Mouse (Mus musculus) gastrocnemius, adult 8-10 months (tissue): Measurements from ENCODE around the gene Prpf31. TPM values are rescaled to one million over a fixed set of nuclear protein-coding genes. Genes with fewer than 3 reads are reported as not detected.

Source experiments
- DNase-seq, 2 experiments: peaks; one replicate each; pipeline ENCODE4 v3.0.0; 2022; ENCODE audit warnings: low spot score in 2 of 2
- microRNA-seq: library from miRNA; unstranded; fragments of <30 nt; microRNA quantifications from one replicate; pipeline ENCODE4 v1.2.0, GENCODE M21; 2022
- total RNA-seq, 4 experiments: library from RNA; stranded (reverse); gene quantifications; 2 replicates each; pipeline ENCODE4 v1.2.4; 2022

Prpf31 gene
- total RNA-seq, 4 experiments from 2014 or later: 17.5 to 24.7 (median 20.8) TPM

- DNase-seq: no peak
These were observed 54.2 kb downstream of the Prpf31 start for GRCm38 (mm10) chr7:3683908-3684550.

DNA sequence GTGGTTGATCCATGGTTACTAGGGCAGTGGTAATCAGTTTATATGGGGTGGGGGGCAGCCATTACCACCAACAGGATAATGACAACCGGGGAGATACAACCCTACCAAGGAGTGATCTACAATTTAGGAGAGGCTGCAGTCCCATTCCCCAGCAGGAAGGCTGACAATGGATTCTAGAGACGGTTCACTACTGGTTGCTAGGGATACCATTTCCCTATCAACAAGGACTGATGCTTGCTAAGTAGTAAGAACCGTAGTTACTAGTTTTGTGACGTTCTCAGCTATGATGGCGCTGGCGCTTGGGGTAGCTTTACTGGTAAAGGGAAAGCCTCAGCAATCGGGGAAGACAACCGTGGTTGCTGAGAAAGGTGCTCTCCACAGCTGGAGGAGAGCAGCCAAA is 54.9 kb downstream of the Prpf31 start:
- DNase-seq: no peak

DNA sequence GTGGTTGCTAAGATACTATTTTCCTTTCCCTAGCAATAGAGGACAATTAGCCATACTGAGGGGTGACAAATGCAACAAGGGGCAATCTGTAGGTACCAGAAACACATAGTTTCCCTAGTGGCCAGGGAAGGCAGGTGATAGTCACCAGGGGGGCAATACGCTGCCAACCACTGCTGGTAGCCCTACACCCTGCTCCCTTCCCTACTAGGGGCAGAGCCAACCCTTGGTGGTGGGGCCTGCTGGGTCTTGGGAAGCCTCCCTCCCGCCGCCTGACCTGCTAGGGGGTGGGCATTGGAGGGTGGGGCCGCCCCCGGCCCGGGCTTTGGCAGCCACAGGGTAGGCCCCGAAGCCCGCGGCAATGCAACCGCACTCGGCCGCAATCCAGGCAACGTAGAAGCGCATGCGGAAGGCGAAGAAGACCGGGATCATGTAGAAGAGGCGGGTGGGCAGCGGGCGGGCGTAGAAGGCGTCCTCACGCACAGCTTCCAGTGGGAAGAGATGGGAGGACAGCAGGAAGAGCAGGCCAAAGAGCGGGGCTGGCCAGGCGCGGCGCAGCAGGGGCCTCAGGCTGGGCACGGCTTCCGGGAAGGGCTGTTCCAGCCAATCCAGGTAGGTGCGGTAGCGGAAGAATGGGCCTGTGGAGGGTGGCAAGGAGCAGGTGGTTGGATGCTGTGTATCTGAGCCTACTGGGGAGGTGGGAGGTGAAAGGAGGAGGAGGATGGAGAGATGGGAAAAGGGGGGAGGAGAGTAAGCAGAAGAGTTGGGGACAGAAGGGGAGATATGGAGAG is 55.8 kb downstream of the Prpf31 start:
- DNase-seq: no peak

DNA sequence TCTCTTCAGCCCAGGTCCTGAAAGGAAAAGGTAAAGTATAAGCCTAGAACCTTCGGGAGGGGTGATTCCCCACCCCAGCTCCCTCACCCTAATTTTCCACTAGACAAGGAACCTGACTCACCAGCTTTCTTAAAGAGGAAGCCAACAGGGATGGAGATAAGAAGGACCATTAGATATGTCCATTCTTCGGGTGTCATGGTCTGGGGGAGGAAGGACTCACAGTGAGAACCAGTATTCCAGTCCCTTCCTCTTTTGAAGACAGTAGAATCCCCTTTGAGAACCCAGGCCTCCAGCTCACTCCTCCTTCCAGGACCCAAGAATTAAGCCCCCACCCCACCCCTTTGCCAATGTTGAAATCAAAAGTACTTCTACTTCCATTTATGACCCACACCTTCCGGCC is 62.1 kb downstream of the Prpf31 start:
- no peak for DNase-seq

Small RNA genes within 50 kb of the gene (microRNA-seq; reads per million reads assigned to microRNA genes)
- not detected for gene Gm25100
- not detected for gene Mir3572

Other genes starting within 250 kb of the Prpf31 start
- not detected for gene Cacng8, start 239.3 kb upstream of the Prpf31 start, total RNA-seq
- gene Cacng6, start 205.8 kb upstream of the Prpf31 start, total RNA-seq: 100 to 1,000 TPM; 113 to 158 (median 136) TPM
- not detected for gene Tarm1, start 127.4 kb upstream of the Prpf31 start, total RNA-seq
- gene Oscar, start 13.8 kb upstream of the Prpf31 start, total RNA-seq: not detected
- gene Ndufa3, start 12.6 kb upstream of the Prpf31 start, total RNA-seq: 1,000 to 10,000 TPM; 1,040 to 1,135 (median 1,076) TPM
- gene Tfpt, start 56 bp upstream of the Prpf31 start, total RNA-seq: 10 to 100 TPM; 10.9 to 13.9 (median 13.3) TPM
- 10 to 100 TPM; 13.2 to 17.7 (median 14.8) TPM for gene Cnot3, start 15.3 kb downstream of the Prpf31 start, total RNA-seq
- 1 to 10 TPM; 2.8 to 4.8 (median 3.7) TPM for gene Leng1, start 35.9 kb downstream of the Prpf31 start, total RNA-seq
- gene Tmc4, start 47.6 kb downstream of the Prpf31 start, total RNA-seq: under 1 TPM in 3 of 4 experiments, not detected in 1; 0.27 to 0.97 (median 0.40) TPM
- gene Tsen34, start 62.9 kb downstream of the Prpf31 start, total RNA-seq: 10 to 100 TPM; 25.3 to 34.0 (median 29.0) TPM
- 10 to 100 TPM in 1 of 4 experiments, 1 to 10 TPM in 3; 6.7 to 10.3 (median 8.2) TPM for gene Mboat7, start 63.5 kb downstream of the Prpf31 start, total RNA-seq
- 100 to 1,000 TPM; 403 to 496 (median 426) TPM for gene Rps9, start 74.0 kb downstream of the Prpf31 start, total RNA-seq
- under 1 TPM; 0.15 to 0.63 (median 0.33) TPM for gene Pirb, start 90.4 kb downstream of the Prpf31 start, total RNA-seq
- under 1 TPM in 1 of 4 experiments, not detected in 3; 0.20 TPM for gene Gm15448, start 195.7 kb downstream of the Prpf31 start, total RNA-seq
- gene Pira2, start 215.1 kb downstream of the Prpf31 start, total RNA-seq: not detected